Mouse (Mus musculus) layer of hippocampus, postnatal 10 days (tissue): ENCODE results near the gene Nfib. TPM values are rescaled to one million over a fixed set of nuclear protein-coding genes. Genes with fewer than 3 reads are reported as not detected.

Experiments used
- DNase-seq, 2 experiments: peaks; one replicate each; pipeline ENCODE4 v3.0.0; 2021; ENCODE audit warnings: low spot score in 2 of 2
- total RNA-seq, 2 experiments: library from RNA; stranded (reverse); gene quantifications; 2 replicates each; pipeline ENCODE4 v1.2.3; 2021

Gene Nfib
- total RNA-seq, 2 experiments from 2014 or later: 218 to 236 TPM

DNA sequence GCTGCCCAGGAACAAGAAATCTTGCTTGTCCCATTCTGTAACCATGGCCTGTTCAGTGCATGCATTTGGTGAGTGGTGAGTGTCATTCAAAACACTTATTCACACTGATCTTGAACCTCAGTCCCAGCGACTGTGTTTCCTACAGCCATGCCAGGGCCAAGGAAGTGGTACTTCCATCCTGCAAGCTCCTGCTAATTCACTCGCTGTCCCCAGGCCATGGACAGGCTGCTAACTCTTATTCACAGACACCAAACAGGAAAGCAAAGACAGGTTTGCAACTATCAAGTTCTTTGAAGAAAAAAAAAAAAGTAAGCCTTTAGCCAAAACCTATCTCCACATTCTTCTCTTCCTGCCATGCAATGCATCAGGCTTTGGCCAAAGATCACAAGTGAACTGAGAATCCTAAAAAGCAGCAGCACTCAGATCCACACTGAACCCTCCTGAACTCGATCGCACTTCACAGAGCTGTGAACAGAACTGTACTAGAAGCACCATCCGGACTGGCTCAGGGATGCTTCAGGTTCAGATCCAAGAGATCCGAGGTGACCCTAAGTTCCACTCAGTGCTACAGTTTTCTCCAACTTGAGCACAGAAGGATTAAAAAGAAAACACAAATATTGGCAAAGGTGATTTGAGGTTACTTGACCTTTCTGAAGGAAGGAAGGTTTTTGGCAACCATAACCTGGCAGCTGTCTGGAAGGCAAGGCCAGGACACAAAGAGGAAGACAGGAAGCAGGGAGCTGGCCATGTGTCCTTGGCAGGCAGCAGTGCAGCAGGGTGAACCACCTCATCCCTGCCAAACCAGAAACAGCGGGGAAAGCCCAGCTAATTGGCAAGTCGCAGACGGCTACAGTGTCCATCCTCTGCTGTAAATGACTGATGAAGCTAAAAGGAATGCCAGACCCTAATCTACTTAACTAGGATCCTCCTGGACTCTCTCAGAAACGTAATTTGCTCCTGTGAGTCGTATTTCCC, 305.9 kb downstream of the Nfib start:
- peak; percentile 52 to 66 for DNase-seq

- DNase-seq: no peak
Measured at GRCm38 (mm10) chr4:82398282-82398681, 307.3 kb downstream of the Nfib start.

DNA sequence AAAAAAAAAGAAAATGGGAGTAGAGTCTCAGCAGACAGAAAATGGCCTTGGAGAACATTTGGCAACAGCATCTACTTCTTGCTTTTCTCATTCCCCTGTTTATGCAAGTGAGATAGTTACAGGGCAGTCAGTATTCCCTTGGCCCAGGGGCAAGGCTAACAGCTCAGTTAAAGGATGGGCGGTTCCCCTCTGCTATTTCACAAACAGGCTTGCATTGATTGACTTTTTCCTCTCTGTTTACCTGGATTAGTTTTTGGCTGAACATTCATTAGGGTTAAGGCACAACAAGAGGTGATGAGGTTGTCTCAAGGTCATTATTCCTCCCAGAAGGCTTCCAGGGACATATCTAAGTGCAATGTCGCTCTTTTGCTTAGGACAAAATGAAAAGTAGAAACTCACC, 308.7 kb downstream of the Nfib start:
- DNase-seq: no peak

DNA sequence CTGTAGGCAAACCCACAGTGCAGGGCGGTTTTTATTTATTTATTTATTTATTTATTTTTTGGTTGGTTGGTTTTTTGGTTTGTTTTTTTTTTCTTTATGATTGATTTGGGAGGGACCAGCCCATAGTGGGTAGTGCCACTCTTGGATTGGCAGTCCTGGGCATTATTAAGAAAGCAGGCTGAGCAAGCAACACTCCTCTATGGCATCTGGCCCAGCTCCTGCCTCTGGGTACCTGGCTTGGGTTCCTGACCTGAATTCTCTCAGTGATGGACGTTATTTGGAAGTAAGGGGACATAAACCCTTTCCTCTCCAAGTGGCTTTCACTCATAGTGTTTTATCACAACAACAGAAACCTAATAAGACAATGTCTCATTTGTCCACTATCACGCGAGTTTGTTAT, 309.5 kb downstream of the Nfib start:
- DNase-seq: no peak

DNA sequence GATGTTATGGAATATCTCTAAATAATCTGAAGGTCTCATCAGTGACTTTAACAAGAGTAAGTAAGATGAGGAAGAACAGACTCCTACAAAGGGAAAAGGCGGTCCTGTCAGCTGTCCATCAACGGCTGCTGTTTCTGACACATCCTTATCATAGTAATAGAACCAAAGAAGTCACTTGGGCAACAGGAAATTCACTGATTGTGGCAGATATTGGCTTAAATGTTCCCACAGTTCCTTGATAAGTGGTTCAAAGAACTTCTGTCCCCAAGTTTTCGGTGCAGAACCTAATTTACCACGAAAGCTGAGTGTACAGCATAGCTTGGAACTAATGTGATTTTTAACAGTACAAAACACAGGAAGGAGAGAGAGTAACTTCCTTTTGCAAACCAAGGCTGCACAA, 311.2 kb downstream of the Nfib start:
- DNase-seq: no peak

- DNase-seq: no peak
Measured at GRCm38 (mm10) chr4:82393021-82393420, 312.5 kb downstream of the Nfib start.

DNA sequence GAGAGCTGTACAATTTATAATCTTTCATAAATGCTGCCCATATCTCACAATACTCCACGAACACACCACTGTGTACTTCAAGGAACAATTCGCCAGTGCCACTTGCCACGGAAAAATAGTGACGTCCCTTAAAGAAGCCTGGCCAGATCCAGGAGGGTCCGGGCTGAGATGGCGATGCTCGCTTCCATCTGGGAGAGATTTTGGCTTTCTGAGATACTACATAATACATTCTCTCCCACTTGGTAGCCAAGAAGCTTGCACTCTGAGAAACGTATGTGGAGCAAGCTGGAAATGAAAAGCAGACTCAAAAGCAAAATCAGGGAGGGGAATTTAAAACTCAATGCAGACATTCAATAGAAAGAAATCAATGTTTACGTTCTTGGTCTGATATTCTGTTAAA, 313.1 kb downstream of the Nfib start:
- no peak for DNase-seq

DNA sequence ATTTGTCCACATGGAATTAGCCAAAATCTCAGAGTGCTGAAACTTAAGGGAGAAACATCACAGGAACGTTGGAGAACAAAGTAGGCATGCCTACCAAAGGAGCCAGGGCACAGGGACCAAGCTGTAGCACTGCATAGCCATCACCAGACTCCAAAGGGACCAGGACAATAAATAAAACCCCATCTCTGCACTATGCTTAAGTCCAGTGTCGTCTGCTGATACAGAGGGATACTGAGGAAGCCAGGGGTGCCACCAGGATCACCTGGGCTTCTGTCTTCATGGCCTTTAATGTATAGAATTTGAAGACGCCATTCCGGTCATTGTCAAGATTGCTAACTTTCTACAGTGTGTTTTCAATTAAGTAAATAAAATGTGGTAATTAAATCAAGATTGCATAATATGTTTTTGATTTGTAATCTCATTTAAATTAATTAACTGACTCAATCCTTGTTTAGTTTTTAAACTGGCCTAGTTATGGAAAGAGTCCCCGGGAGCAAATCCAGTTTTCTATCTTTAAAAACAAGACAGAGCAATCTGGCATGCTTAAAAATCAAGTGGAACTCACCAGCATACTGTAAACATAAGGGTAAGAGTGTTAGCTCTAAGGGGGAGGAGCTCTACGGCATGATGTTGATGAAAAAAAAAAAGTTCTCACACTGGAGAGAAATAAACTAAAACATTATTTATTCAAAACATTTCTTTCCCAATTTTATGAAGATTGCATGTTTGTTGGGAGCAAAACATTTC, 313.7 kb downstream of the Nfib start:
- DNase-seq: no peak

DNA sequence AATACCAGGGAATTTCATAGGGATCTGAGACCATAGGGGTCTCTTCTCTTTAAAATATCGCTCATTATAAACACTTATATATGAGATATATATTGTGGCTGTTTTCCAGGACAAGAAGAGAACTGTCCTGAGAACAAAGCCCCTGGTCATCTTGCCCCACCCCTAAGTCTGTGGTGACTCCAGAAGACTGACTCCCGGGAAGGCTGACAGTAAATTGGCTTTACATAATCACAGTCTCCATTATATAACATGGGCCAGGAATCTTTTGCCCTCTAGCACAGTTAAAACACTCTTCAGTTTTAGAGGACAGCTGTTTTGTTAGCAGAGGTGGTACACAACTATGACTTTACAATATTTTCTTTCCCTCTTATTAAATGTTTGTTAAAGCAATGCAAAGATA, 315.0 kb downstream of the Nfib start:
- DNase-seq: no peak

DNA sequence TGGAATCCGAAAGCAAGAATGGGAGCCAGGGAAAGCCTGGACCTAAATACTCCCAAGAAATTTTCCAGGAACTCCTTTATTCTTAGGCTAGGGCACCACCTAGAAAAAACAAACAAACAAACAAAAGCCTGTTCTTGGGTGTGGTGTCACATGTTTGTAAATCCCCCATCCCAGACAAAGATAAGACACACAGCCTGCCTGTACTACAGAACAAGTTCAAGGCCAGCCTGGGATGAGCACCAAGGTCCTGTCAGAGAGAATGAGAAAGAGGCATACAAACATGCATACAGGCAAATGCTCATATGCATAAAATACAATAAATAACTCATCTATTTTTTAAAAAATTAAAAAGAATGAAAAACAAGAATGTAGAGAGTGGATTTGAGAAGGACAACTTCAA, 315.7 kb downstream of the Nfib start:
- no peak for DNase-seq

- no peak for DNase-seq
Measured at GRCm38 (mm10) chr4:82387620-82388019, 317.9 kb downstream of the Nfib start.

GRCm38 (mm10) chr4:82386222-82386993, 319.1 kb downstream of the Nfib start:
- DNase-seq: no peak

DNA sequence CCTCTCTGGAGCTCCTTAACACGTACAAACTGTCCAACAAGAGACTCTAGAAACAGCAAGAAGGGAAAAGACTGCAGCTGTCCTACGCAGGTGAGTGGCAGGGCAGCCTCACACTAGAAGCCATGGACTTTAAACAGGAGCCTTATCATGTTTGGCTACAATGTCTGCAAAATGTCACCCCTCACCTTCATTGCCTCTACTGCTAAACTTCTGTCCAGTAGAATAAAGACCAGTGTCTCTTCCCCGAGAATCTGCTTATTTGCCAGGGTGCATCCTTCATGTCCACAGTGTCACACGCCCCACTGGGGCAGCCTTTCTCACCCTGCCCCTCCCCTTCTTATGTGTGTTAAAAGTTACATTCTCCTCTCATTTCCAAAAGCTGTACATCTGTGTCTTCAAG, 319.9 kb downstream of the Nfib start:
- no peak for DNase-seq

- peak; percentile 50 to 66 for DNase-seq
Measured at GRCm38 (mm10) chr4:82383991-82384731, 321.4 kb downstream of the Nfib start.

- no peak for DNase-seq
Measured at GRCm38 (mm10) chr4:82383346-82383745, 322.2 kb downstream of the Nfib start.

GRCm38 (mm10) chr4:82381786-82382185, 323.8 kb downstream of the Nfib start:
- no peak for DNase-seq

DNA sequence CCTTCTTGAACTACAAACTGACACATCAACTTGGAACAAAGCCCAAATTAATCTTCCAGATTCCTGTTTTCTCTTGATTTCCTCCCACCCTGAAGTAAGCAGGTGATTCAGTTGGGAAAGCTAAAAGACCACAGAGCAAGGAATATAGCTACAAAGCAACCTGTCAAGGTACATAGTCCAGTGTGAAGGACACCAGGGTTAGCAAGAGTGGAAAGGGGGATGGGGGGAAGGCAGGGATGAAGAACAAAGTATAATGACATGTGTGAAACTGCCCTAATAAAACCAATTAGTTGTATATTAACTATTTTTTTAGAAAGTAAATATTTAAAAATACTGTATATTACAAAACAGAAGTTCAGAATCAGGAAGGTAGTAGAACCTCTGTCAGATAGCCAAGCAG, 325.0 kb downstream of the Nfib start:
- no peak for DNase-seq

DNA sequence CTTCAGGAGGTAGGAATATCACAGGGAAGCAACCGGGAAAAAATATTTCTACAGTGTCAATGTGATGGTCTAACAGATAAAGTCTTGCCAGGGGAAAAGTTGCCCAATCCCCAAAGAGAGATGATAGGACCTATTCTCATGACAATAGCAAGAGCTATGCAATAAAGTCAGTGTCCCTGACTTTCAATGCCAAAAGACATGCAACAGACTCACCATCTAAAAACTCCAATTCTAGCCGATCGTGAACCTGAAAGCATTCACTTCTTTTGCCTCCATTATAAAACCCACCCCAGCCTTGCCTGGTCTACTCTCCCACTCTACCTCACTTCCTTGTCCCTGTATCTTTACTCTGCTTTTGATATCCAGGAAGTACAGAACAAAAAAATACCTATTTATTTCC, 327.5 kb downstream of the Nfib start:
- no peak for DNase-seq

- DNase-seq: no peak
Measured at GRCm38 (mm10) chr4:82377621-82378020, 327.9 kb downstream of the Nfib start.

- DNase-seq: no peak
Measured at GRCm38 (mm10) chr4:82374560-82374959, 331.0 kb downstream of the Nfib start.

DNA sequence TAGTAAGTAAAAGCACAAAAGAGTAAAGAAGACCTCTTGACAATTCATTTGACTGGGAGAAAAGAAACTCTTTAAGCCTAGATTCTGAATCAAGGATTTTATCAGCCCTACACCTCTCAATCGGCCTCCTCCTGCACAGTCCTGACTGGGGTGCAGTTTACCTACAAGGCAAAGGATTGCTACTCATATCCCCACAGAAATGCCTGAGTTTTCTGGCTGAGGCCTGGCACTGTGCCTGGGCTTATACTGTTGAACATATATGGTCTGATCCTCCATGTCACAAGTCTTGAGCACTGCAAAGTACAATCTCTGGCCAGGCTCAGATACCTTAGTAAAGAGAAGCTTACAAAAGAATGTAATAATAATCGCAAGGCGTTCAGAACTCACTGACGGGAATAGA, 333.3 kb downstream of the Nfib start:
- DNase-seq: no peak
